Mouse (Mus musculus) Patski (cell line): ENCODE results near the gene Eif1b. TPM values are rescaled to one million over a fixed set of nuclear protein-coding genes. Genes with fewer than 3 reads are reported as not detected.
A peak's percentile ranks its signal among the peaks of the same experiment; 100 is the strongest.

Experiments
- ATAC-seq: fragments of 100-300 bp; one replicate; pipeline ENCODE4 v1.8.0; 2021
- CTCF ChIA-PET: fragments of 350-600 bp; sonication (Branson Sonifier 250); formaldehyde crosslinking; loops from one replicate; lab custom pipeline; 2022; ENCODE audit warnings: inconsistent platforms; lab: Charles Lee
- POLR2A ChIA-PET: fragments of 350-600 bp; sonication (Branson Sonifier 250); formaldehyde crosslinking; loops from one replicate; lab custom pipeline; 2022; ENCODE audit warnings: antibody characterized with exemption, inconsistent platforms; lab: Charles Lee
- DNase-seq: peaks from one replicate; pipeline ENCODE4 v3.0.0-alpha.2; 2011; ENCODE audit warnings: low read depth, low spot score
- H3K27me3 ChIP-seq: fragments of 371-371 bp; one replicate; pipeline ENCODE4 v1.5.1; 2021
- CTCF ChIP-seq: fragments of 100-300 bp; IDR thresholded peaks from one replicate; pipeline ENCODE4 v1.5.1; 2021
- in situ Hi-C: fragments of 300-500 bp; cut with MboI; formaldehyde crosslinking; loops from 3 replicates; pipeline ENCODE4 v1.11.1; 2018; ENCODE audit warnings: low pct_unique_long_range_greater_than_20kb, mixed read lengths
- polyA plus RNA-seq: library from polyadenylated mRNA; unstranded; gene quantifications from one replicate; pipeline ENCODE4 v1.2.3, GENCODE M21; 2021

Gene Eif1b
- polyA plus RNA-seq, result 51.3 TPM

DNA sequence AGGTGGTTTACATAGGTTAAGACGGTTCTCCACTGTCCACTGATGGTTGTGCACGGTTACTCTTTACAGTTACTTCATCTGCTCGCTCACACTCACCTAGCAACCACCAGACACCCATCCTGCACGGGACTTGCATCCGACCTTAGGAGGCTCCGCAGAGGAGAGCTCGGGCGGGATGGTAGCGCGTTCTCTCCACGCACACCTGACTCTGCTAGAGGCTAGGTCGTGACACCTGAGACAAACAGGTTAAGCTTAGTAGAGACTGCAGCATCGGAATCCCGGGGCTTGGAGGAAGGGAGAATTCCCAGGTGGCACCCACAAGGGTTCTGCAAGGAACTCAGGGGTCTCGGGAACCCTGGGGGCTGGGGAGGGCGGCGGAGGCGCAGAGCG lies at the start of gene Eif1b:
Eif1b (plus strand) TSS at position 223 of the 390 bp plus-strand sequence.
- no peak for DNase-seq
- peak; percentile 4 for ATAC-seq
- H3K27me3 ChIP-seq, result peaks cover 5% of the 10 kb centered on the region
- TF ChIP-seq CTCF, result no peak
- ChIA-PET POLR2A (no interaction called here), CTCF (no interaction called here)
- in situ Hi-C loops, result no loop called here

DNA sequence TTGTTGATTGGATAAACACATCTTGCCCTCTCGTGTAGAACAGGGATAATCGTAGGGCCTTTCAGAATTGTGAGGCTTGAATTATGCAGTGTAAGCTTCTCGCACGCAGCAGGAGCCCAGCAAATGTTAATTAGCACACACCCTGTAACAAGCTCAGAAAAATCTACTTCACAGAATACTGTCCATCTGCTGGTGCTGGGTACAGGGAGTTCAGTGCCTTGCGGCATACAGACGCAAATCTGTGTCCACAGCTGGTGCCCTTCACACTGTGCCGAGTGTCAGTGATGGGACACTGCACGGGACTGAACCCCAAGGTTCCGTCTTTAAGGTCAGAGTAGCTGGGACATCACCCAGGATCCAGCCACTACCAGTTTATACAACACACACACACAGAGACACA lies 47.4 kb upstream of the Eif1b start:
- in situ Hi-C loops, result loop anchor here (5.0 kb wide), 1 partner anchor 43 kb away; no protein-coding TSS in a partner anchor
- POLR2A ChIA-PET, result no interaction called here
- ATAC-seq (no peak), DNase-seq (no peak)
- no peak for TF ChIP-seq CTCF
- H3K27me3 ChIP-seq, result peaks cover 11% of the 10 kb centered on the region
- CTCF ChIA-PET, result no interaction called here

DNA sequence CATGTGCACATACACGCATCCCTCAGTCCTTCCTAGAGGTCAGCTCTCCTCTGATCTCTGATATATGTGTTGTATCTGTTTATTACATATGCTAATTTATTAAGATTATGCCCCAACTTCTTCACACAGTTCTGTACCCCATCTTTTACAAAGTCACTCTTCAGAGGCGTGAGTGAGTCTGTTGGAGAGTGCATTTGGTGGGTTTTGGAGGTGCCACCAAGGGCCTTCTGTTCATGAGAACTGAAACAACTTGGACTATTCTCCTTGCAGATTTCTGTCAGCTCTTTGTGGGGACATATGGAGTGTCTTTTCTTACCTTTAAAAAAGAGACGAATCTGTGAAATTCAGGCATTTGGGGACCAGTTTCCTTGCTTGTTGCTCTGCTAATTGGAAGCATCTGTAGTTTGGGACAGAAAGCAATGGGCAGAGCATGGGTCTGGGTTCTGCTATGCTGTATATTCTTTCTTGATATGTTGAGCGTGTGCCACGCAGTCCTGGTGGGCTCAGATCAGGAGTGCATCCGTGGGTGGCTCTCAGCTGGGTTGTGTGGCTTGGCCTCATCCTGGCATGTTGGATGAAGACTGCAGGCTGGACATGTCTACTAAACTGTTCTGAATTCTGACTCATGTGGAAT lies 42.2 kb upstream of the Eif1b start:
- POLR2A ChIA-PET, result no interaction called here
- CTCF ChIA-PET, result no interaction called here
- no peak for ATAC-seq
- no peaks in the 10 kb centered on the region for H3K27me3 ChIP-seq
- TF ChIP-seq CTCF, result no peak
- DNase-seq, result no peak
- in situ Hi-C loops, result no loop called here

DNA sequence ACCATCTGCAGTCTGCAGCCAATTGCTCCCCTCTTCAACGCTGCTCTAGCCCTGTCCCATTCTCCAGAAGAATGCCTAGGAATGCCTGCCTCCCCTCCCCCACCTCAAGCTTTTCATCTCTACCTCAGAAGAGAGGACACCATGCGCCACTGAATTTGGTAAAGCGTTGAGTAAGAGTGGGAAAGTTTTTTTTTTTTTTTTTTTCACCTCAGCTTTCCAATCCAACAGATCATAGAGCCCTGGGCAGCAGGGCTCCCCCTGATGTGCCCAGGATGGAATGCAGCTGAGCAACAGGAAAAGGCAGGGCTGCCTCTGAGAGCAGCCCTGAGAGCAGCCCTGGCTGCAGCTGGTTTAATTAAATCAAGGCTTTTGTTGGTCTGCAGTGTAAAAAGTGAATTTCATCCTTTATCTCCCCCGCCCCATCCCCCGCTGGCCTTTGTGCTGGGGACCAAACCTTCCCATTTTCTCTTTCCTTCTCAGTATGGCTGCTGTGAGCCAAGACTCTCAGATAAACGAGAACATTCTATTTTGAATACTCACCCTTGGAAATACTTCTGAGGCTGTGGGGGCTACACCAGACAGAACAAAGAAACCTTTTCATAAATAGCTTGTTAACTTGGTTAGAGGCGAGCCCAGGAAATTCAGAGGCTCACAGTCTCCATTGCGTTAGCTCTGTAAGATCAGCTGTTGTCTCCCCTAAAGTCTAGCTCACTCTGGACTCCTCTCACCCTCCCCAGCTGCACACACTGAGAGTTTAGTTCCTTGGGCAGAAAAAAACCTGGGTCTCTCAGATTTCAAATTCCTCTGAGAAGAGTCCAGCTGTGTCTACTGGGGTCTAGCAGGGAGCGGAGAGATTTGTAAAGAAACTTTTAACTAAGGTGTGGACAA lies 36.0 kb upstream of the Eif1b start:
- H3K27me3 ChIP-seq, result peaks cover 9% of the 10 kb centered on the region
- no peak for DNase-seq
- no peak for TF ChIP-seq CTCF
- POLR2A ChIA-PET, result no interaction called here
- in situ Hi-C loops, result no loop called here
- ATAC-seq, result no peak
- CTCF ChIA-PET, result no interaction called here

DNA sequence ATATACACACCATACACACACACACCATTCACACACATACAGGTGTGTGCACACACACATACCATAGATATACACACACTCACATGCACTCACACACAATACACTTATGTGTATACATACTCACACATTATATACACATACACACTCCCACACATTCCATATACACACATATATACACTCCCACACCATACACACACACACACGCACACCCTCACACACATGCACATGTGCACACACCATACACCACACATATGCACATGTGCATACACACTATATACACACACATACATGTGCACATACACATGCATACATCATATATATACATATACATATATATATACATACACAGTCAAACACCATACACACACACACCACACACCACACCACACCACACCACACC lies 21.6 kb upstream of the Eif1b start:
- in situ Hi-C loops, result no loop called here
- peaks cover 24% of the 10 kb centered on the region for H3K27me3 ChIP-seq
- POLR2A ChIA-PET, result no interaction called here
- CTCF ChIA-PET, result no interaction called here
- ATAC-seq (no peak), DNase-seq (no peak)
- no peak for TF ChIP-seq CTCF

DNA sequence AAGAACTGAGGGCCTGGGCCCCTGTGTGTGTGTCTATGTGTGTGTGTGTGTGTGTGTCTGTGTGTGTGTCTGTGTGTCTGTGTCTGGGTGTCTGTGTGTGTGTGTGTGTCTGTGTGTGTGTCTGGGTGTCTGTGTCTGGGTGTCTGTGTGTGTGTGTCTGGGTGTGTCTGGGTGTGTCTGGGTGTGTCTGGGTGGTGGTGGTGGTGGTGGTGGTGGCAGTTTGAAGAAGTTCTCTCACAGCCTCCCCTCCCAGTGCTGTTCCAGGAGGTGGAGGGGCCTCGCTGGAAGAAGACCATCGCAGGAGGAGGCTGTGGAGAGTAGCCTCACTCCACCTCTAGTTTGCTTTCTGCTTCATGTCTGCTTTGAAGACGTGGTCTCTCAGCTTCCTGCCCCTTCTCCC lies 10.4 kb upstream of the Eif1b start:
- TF ChIP-seq CTCF, result no peak
- ATAC-seq (no peak), DNase-seq (no peak)
- H3K27me3 ChIP-seq, result peaks cover 41% of the 10 kb centered on the region
- in situ Hi-C loops, result no loop called here
- POLR2A ChIA-PET, result no interaction called here
- CTCF ChIA-PET, result no interaction called here

DNA sequence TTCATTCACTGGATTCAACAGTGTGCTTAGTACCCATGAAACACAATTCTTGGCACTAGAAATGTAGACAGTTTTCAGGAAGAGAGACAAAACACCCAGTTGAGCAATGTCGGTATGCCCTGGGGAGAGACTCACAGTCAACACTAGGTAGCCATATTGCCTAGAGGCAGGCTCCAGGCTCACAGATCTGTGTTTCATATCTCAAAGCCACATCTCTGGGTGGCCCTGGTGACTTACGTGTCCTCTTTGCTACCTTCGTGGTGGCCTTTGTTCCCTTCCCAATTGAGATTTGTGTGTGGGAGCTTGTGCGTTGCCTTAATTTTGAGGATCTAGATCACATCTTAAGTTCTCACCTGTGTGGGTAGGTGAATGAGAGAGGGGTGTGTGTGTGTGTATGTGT lies 9.7 kb upstream of the Eif1b start:
- ATAC-seq, result no peak
- ChIA-PET CTCF (no interaction called here), POLR2A (no interaction called here)
- peaks cover 36% of the 10 kb centered on the region for H3K27me3 ChIP-seq
- no peak for DNase-seq
- TF ChIP-seq CTCF, result no peak
- in situ Hi-C loops, result no loop called here

DNA sequence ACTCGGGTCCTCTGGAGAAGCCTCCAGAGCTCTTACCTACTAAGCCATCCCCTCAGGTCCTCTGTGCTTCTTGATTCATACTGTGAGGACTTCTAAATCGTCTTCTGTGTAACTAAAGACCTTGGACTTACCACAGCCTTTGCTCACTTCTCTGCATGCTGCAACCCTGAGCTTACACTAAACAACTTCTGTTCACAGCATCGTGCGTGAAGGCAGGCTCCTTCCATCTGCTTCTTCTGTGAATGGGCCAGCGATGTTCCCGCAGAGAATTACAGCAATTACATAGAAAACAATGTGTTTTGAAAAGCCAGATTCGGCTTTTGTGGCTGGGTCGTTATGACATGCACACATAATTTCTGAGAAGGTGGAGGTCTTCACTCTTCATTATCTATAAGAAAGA lies 8.9 kb upstream of the Eif1b start:
- ATAC-seq, result no peak

DNA sequence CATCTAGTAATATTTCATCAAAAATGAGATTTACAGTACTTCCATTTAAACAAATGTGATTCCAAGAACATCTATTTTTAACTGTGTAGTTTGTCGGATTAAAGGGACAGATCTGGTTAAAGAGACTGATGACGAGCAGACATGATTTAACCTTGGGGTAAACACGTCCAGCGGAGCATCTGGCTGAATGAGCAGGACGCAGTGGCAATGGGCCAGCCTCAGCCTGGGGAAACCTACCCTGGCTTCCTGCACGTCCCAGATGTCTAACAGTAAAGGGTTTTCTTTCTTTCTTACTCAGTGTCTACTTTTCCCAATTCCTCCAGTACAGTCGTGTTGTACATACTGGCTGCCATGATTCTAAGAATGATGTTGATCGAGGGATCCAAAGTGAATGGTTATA lies 5.0 kb upstream of the Eif1b start:
- ChIA-PET CTCF (no interaction called here), POLR2A (no interaction called here)
- no peak for ATAC-seq
- H3K27me3 ChIP-seq, result peaks cover 31% of the 10 kb centered on the region
- in situ Hi-C loops, result loop anchor here (5.0 kb wide), 1 partner anchor 45 kb away; no protein-coding TSS in a partner anchor
- no peak for DNase-seq
- no peak for TF ChIP-seq CTCF

More for the DNA sequence above, 8.9 kb upstream of the Eif1b start:
- ChIA-PET CTCF (interaction anchor here (1.0 kb wide), 1 partner anchor 15 kb away, joined by 3 read pairs; no protein-coding TSS in a partner anchor), POLR2A (no interaction called here)
- in situ Hi-C loops, result no loop called here
- H3K27me3 ChIP-seq, result peaks cover 36% of the 10 kb centered on the region
- DNase-seq, result no peak
- no peak for TF ChIP-seq CTCF

DNA sequence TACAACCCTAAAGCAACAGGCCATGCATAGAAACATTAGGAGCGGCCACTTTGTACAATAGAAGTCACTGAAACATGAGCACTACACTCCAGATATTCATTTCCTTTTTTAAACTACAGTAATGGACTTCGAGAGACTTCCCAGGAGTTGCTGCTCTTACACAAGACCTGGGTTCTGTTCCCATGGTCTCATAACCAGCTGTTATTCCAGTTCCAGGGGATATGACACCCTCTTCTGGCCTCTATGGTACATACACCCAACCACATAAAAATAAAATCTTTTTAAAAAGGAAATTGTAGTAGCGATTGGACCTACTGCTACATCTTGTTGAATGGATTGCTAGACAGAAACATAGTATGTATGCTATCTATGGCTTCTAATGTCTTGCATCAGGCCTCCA lies 523 bp upstream of the Eif1b start:
- peaks cover 7% of the 10 kb centered on the region for H3K27me3 ChIP-seq
- CTCF ChIA-PET, result no interaction called here
- in situ Hi-C loops, result no loop called here
- DNase-seq (no peak), ATAC-seq (no peak)
- POLR2A ChIA-PET, result no interaction called here
- TF ChIP-seq CTCF, result peak; percentile 45
